Mouse (Mus musculus): ENCODE data around the gene A630010A05Rik. TPM values are rescaled to one million over a fixed set of nuclear protein-coding genes. Genes with fewer than 3 reads are reported as not detected.
"Not testable (repeated sequence)": the region's sequence is repeated elsewhere in the genome, so short reads cannot be mapped to it uniquely, and the experiment has no call there.

The A630010A05Rik gene
- polyA plus RNA-seq (2012; rRNA removed): not detected in 2 replicates

GRCm38 (mm10) chr16:14562017-14562416 is at the start of gene A630010A05Rik:
Gene A630010A05Rik (plus strand): TSS chr16:14562317.
- 94% methylated on average over 1 of the region's 1 CpGs for WGBS
- Histone ChIP-seq H3K36me3 (ENCODE audit: control insufficient read depth, insufficient read depth, low read length) (no peaks in the 10 kb centered on the region), H3K27ac (ENCODE audit: insufficient read depth, low read length) (no peak within 1 kb of the TSS), H3K4me1 (ENCODE audit: control insufficient read depth, insufficient read depth, insufficient read length) (no peaks in the 10 kb centered on the region), H3K4me3 (ENCODE audit: extremely low read depth, insufficient read depth, insufficient read length) (no peak within 1 kb of the TSS), H3K27me3 (ENCODE audit: control insufficient read depth, insufficient read depth, low read length) (no peaks in the 10 kb centered on the region)
- no peak for DNase-seq (ENCODE audit: low read depth in 1 of 2, low spot score in 2 of 2)
- no peak for TF ChIP-seq CTCF (IDR thresholded peaks at IDR 0.05; ENCODE audit: extremely low read depth, insufficient read depth, insufficient read length, insufficient replicate concordance)
- TF ChIP-seq POLR2A (IDR thresholded peaks at IDR 0.05; ENCODE audit: low read depth, low read length): no peak

GRCm38 (mm10) chr16:14535766-14536165 is 26.4 kb upstream of the A630010A05Rik start:
- H3K27me3 ChIP-seq (ENCODE audit: control insufficient read depth, insufficient read depth, low read length): no peaks in the 10 kb centered on the region
- no peaks in the 10 kb centered on the region for H3K4me1 ChIP-seq (ENCODE audit: control insufficient read depth, insufficient read depth, insufficient read length)
- no peak for TF ChIP-seq POLR2A (IDR thresholded peaks at IDR 0.05; ENCODE audit: low read depth, low read length)
- no peak for TF ChIP-seq CTCF (IDR thresholded peaks at IDR 0.05; ENCODE audit: extremely low read depth, insufficient read depth, insufficient read length, insufficient replicate concordance)

GRCm38 (mm10) chr16:14557191-14557590 is 4.9 kb upstream of the A630010A05Rik start:
- not testable (repeated sequence) for H3K27ac ChIP-seq (ENCODE audit: insufficient read depth, low read length); DNase-seq (ENCODE audit: low read depth in 1 of 2, low spot score in 2 of 2); H3K4me1 ChIP-seq (ENCODE audit: control insufficient read depth, insufficient read depth, insufficient read length); H3K36me3 ChIP-seq (ENCODE audit: control insufficient read depth, insufficient read depth, low read length); H3K27me3 ChIP-seq (ENCODE audit: control insufficient read depth, insufficient read depth, low read length); H3K4me3 ChIP-seq (ENCODE audit: extremely low read depth, insufficient read depth, insufficient read length)
- WGBS: 58% methylated on average over 1 of the region's 1 CpGs

More at GRCm38 (mm10) chr16:14535766-14536165, 26.4 kb upstream of the A630010A05Rik start:
- Histone ChIP-seq H3K36me3 (ENCODE audit: control insufficient read depth, insufficient read depth, low read length) (no peaks in the 10 kb centered on the region), H3K27ac (ENCODE audit: insufficient read depth, low read length) (no peak overlapping the region), H3K4me3 (ENCODE audit: extremely low read depth, insufficient read depth, insufficient read length) (no peak overlapping the region)
- no peak for DNase-seq (ENCODE audit: low read depth in 1 of 2, low spot score in 2 of 2)

Other genes with a start within 250 kb of the A630010A05Rik start
- gene Fopnl, start 244.9 kb upstream of the A630010A05Rik start, polyA plus RNA-seq (2012; rRNA removed): 17.1 and 20.3 TPM in 2 replicates
- gene Abcc1, start 200.8 kb upstream of the A630010A05Rik start, polyA plus RNA-seq (2012; rRNA removed): 30.6 and 35.6 TPM in 2 replicates

Data from spleen, adult 2 months (tissue).